Mouse (Mus musculus): ENCODE measurements around the gene Gm11437.

Gm11437 gene

GRCm38 (mm10) chr11:84136453-84136852, 30.8 kb downstream of the Gm11437 start:
- no peak for DNase-seq

GRCm38 (mm10) chr11:84134331-84134860, 32.9 kb downstream of the Gm11437 start:
- DNase-seq: no peak

- DNase-seq: no peak
Measured at GRCm38 (mm10) chr11:84129799-84130185, 37.5 kb downstream of the Gm11437 start.

- DNase-seq: peak; percentile 66 to 87
Measured at GRCm38 (mm10) chr11:84128943-84129798, 38.1 kb downstream of the Gm11437 start, which contains the start of the genes Tada2a and Acaca. Gene Tada2a, minus strand, starts transcription at chr11:84129600. Gene Acaca, plus strand, starts transcription at chr11:84129672.

- peak in 1 of 2 experiments; percentile 17 for DNase-seq
Measured at GRCm38 (mm10) chr11:84127977-84128376, 39.3 kb downstream of the Gm11437 start.

GRCm38 (mm10) chr11:84121051-84121956, 46.0 kb downstream of the Gm11437 start:
- no peak for DNase-seq

- DNase-seq: no peak
Measured at GRCm38 (mm10) chr11:84117431-84117830, 49.8 kb downstream of the Gm11437 start.

- DNase-seq: no peak
Measured at GRCm38 (mm10) chr11:84116221-84116620, 51.1 kb downstream of the Gm11437 start.

GRCm38 (mm10) chr11:84115646-84116045, 51.6 kb downstream of the Gm11437 start:
- no peak for DNase-seq

- DNase-seq: no peak
Measured at GRCm38 (mm10) chr11:84113623-84114022, 53.7 kb downstream of the Gm11437 start.

- no peak for DNase-seq
Measured at GRCm38 (mm10) chr11:84107137-84107536, 60.1 kb downstream of the Gm11437 start.

- DNase-seq: no peak
Measured at GRCm38 (mm10) chr11:84104036-84104435, 63.2 kb downstream of the Gm11437 start.

- DNase-seq: no peak
Measured at GRCm38 (mm10) chr11:84101182-84101581, 66.1 kb downstream of the Gm11437 start.
